Mouse (Mus musculus) ES-Bruce4 (cell line): Measurements from ENCODE around the gene Igflr1.

Source experiments
- EP300 ChIP-seq: IDR thresholded peaks from 2 replicates; pipeline ENCODE4 v1.6.1; 2011; ENCODE audit warnings: low read depth, low read length; ENCODE audit not compliant: insufficient read depth
- POLR2A ChIP-seq: IDR thresholded peaks from one replicate; pipeline ENCODE4 v1.8.1; 2011; ENCODE audit warnings: low read length; ENCODE audit not compliant: insufficient read depth

GRCm38 (mm10) chr7:30563906-30564280 is 1.3 kb upstream of the Igflr1 start:
- no peak for TF ChIP-seq POLR2A
- TF ChIP-seq EP300 = no peak
